Mouse (Mus musculus): Measurements from ENCODE around the gene Usf3. TPM values are rescaled to one million over a fixed set of nuclear protein-coding genes. Genes with fewer than 3 reads are reported as not detected.

The Usf3 gene
- polyA plus RNA-seq, 1 experiment from 2014 or later, result 2.0 TPM

DNA sequence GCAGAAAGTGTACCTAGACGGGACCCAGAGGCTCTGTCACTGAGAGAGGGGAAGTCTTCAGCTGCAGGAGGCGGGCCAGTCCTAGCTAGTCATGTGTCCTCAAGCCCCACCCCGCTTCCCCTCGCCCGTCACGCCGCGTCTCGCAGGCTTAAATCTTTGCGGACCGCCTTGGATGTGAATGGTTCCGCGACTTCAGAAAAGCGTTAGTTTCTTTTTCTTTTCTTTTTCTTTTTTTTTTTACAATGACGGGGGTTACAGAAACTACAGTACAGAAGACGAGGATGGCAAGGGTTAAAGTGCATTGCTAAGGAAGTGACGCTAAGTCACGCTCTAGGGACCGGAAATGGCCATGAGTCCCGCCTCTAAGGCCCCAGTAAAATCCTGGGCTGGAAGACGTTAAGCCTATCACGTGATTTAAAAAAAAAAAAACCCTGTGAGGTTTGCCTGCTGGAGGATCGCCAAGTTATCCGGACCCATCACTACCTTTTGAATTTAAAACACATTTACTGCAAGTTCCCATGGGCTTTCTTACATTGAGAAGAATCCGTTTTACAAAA is 34.0 kb upstream of the Usf3 start:
- Histone ChIP-seq H3K4me2 (ENCODE audit: low read length) (peak overlapping the region; percentile 97), H3K27me3 (ENCODE audit: control insufficient read depth, insufficient read depth, low read depth, low read length) (no peaks in the 10 kb centered on the region), H3K9me3 (replicated peaks; ENCODE audit: control insufficient read depth, low read length, poor library complexity, severe bottlenecking) (no peaks in the 10 kb centered on the region), H3K4me3 (ENCODE audit: low read depth, low read length) (peak overlapping the region; percentile 99), H3K36me3 (ENCODE audit: control insufficient read depth, insufficient read depth, low read length) (no peaks in the 10 kb centered on the region), H3K27ac (ENCODE audit: low read length) (peak overlapping the region; percentile 98), H3K9ac (ENCODE audit: low read depth, low read length) (peak overlapping the region; percentile 94), H3K4me1 (ENCODE audit: control insufficient read depth, insufficient read depth, low read length) (peaks cover 23% of the 10 kb centered on the region)
- WGBS, result under 1% methylated on average over 25 of the region's 25 CpGs
- peak; percentile 93 for ATAC-seq

DNA sequence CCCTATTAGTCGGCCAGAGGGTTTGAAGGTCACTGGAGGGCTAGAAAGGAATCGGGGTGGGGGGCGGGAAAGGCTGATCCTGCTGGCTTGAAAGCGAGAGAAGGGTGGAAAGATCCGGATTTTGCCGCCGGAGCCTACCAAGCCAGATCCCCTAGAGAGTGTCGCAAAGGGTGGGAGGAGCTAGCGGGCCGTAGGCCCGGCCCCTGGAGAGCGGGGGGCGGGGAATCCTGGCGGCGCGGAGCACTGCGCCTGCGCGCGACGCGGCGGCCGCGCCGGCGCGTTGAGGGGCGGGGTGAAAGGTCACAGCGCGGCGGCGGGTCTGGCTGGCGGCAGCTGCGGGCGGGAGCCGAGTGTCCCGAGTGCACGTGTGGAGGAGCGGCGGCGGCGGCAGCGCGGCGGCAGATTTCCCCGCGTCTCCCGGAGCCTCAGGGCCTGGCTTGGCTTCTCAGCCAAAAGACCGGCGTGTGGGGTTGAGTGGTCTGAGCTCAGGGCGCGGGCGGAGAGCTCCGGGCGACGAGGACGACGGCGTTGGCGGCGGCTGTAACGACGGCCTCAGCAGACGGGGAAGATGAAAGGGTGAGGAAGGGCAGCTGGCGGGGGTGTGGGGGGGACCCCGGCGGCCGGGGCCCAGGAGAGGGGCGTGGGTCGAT is 33.4 kb upstream of the Usf3 start, which contains the start of the genes Atp6v1a and Naa50:
Gene Atp6v1a (minus strand): TSS at position 170 of the 650 bp plus-strand sequence.
Gene Naa50 (plus strand): TSS at position 295 of the 650 bp plus-strand sequence.
- Histone ChIP-seq H3K4me1 (ENCODE audit: control insufficient read depth, insufficient read depth, low read length) (peaks cover 23% of the 10 kb centered on the region), H3K4me2 (ENCODE audit: low read length) (peak within 1 kb of the TSS; percentile 97), H3K27me3 (ENCODE audit: control insufficient read depth, insufficient read depth, low read depth, low read length) (no peaks in the 10 kb centered on the region), H3K27ac (ENCODE audit: low read length) (peak within 1 kb of the TSS; percentile 98), H3K9me3 (replicated peaks; ENCODE audit: control insufficient read depth, low read length, poor library complexity, severe bottlenecking) (no peaks in the 10 kb centered on the region), H3K4me3 (ENCODE audit: low read depth, low read length) (peak within 1 kb of the TSS; percentile 99), H3K9ac (ENCODE audit: low read depth, low read length) (peak within 1 kb of the TSS; percentile 94), H3K36me3 (ENCODE audit: control insufficient read depth, insufficient read depth, low read length) (no peaks in the 10 kb centered on the region)
- under 1% methylated on average over 66 of the region's 71 CpGs for WGBS
- ATAC-seq, result peak; percentile 86

DNA sequence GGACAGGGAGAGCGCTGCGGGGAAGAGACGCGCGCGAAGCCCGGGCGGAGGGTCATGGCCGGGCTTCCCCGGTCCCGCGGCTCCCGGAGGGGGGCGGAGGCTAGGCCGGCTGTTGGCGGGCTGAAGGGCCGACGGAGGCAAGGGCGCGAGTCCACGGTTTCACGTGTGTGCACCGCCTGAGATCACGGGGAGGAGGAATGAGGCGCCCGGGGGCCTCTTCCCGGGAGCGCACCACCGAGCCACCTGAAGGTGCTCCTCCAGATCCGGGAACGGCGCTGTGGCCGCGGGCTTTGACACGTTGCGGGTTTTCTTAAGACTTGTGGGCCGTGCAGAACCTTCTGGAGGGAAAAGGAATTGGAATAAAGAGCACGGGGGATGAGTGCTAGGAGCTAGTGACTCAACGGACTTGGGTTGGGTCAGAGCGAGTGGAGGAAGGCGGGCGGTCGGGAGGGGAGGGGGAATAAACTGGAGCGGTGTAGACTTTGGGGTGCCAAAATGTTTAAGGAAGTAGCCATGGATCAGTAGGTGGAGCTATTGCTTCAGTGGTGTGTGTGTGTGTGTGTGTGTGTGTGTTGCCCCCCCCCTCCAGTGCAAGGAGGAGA is 32.8 kb upstream of the Usf3 start:
- Histone ChIP-seq H3K4me3 (ENCODE audit: low read depth, low read length) (peak overlapping the region; percentile 99), H3K9ac (ENCODE audit: low read depth, low read length) (peak overlapping the region; percentile 92), H3K4me1 (ENCODE audit: control insufficient read depth, insufficient read depth, low read length) (peaks cover 23% of the 10 kb centered on the region), H3K9me3 (replicated peaks; ENCODE audit: control insufficient read depth, low read length, poor library complexity, severe bottlenecking) (no peaks in the 10 kb centered on the region), H3K4me2 (ENCODE audit: low read length) (peak overlapping the region; percentile 68), H3K27ac (ENCODE audit: low read length) (peak overlapping the region; percentile 98), H3K36me3 (ENCODE audit: control insufficient read depth, insufficient read depth, low read length) (no peaks in the 10 kb centered on the region), H3K27me3 (ENCODE audit: control insufficient read depth, insufficient read depth, low read depth, low read length) (no peaks in the 10 kb centered on the region)
- WGBS, result under 1% methylated on average over 40 of the region's 44 CpGs
- ATAC-seq, result peak; percentile 33

DNA sequence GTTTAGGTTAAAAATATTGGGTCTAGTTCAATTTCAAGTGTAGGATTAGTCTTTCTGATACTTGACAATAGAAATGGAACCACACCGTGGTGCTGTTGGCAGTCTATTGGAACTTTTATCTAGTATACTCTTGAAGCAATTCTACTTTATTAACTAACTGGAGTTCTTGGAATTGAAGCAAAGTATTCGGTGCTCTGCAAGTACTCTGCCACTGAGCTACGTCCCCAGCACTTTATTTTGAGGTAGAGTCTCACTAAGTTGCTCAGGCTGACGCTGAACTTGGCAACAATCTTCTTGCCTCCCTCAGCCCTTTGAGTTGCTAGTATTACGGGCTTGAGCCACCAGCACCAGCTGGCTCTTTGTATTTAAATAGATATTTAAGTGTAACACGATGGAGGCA is 31.6 kb upstream of the Usf3 start:
- no peaks in the 10 kb centered on the region for H3K36me3 ChIP-seq (ENCODE audit: control insufficient read depth, insufficient read depth, low read length)
- H3K4me1 ChIP-seq (ENCODE audit: control insufficient read depth, insufficient read depth, low read length), result peaks cover 23% of the 10 kb centered on the region
- no peaks in the 10 kb centered on the region for H3K9me3 ChIP-seq (replicated peaks; ENCODE audit: control insufficient read depth, low read length, poor library complexity, severe bottlenecking)
- no peak overlapping the region for H3K9ac ChIP-seq (ENCODE audit: low read depth, low read length)
- no peak overlapping the region for H3K27ac ChIP-seq (ENCODE audit: low read length)
- 41% methylated on average over 6 of the region's 6 CpGs for WGBS
- no peak overlapping the region for H3K4me3 ChIP-seq (ENCODE audit: low read depth, low read length)
- H3K27me3 ChIP-seq (ENCODE audit: control insufficient read depth, insufficient read depth, low read depth, low read length), result no peaks in the 10 kb centered on the region
- no peak for ATAC-seq
- peak overlapping the region; percentile 30; the same call in 1 of the 2 replicates for H3K4me2 ChIP-seq (ENCODE audit: low read length)

DNA sequence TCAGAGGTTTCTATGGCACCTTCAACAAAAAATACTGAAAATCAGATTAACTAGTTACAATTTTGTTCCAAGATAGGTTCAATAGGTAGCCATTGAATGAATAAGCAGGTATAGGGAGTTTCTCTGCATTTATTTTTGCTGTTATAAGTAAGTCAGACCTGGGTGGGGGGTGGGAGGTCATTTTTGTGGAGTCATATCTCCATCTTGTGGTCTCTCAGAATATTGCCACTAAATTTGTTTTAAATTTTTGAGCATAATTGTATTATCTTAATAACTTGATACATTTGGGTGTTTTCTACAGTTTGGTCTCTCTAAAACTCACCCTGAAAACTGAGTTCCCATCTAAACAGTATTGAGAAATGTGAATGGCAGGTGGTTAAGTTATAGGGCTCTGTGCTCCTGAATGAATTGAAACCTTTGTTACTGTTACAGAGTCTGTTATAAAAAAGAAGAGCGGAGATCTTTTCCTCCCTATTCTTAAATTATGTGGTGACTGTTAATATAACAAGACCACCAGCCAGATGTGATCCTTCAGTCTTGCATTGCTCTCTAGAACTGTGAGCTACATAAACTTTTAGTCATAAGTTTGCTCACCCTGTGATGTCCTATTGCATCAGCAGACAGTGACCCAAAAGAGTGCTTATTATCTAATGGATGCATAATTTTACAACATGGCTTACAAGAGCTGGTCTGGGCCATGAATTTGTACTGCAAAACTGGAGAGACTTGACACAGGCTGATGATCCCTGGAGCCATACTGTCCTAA is 23.9 kb upstream of the Usf3 start:
- Histone ChIP-seq H3K4me1 (ENCODE audit: control insufficient read depth, insufficient read depth, low read length) (0 out of 2 replicates have a peak, but pooled peaks cover 2% of the 10 kb centered on the region), H3K27me3 (ENCODE audit: control insufficient read depth, insufficient read depth, low read depth, low read length) (no peaks in the 10 kb centered on the region), H3K9me3 (replicated peaks; ENCODE audit: control insufficient read depth, low read length, poor library complexity, severe bottlenecking) (no peaks in the 10 kb centered on the region), H3K4me3 (ENCODE audit: low read depth, low read length) (no peak overlapping the region), H3K36me3 (ENCODE audit: control insufficient read depth, insufficient read depth, low read length) (no peaks in the 10 kb centered on the region), H3K4me2 (ENCODE audit: low read length) (no peak overlapping the region), H3K9ac (ENCODE audit: low read depth, low read length) (no peak overlapping the region), H3K27ac (ENCODE audit: low read length) (no peak overlapping the region)
- 100% methylated on average over 1 of the region's 1 CpGs for WGBS
- no peak for ATAC-seq

DNA sequence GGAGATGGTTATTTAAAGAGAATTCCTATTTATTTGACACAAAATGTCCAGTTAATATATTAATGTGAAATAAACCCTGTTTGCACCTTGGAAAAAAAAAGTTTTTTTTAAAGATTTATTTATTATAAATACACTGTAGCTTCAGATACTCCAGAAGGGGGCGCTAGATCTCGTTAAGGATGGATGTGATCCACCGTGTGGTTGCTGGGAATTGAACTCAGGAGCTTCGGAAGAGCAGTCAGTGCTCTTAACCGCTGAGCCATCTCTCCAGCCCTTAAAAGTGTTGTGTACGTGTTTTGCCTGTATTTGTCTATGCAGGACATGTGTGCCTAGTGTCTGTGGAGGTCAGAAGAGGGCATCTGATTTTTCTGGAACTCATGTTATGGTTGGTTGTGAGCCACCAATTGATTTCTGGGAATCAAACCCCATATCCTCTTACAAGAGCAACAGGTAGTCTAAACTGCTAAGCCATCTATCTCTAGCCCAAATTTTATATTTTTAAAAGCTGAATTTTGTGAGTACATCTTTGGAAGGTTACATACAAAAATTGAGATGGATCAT is 18.5 kb upstream of the Usf3 start:
- H3K9me3 ChIP-seq (replicated peaks; ENCODE audit: control insufficient read depth, low read length, poor library complexity, severe bottlenecking), result no peaks in the 10 kb centered on the region
- H3K27me3 ChIP-seq (ENCODE audit: control insufficient read depth, insufficient read depth, low read depth, low read length), result no peaks in the 10 kb centered on the region
- no peak overlapping the region for H3K9ac ChIP-seq (ENCODE audit: low read depth, low read length)
- no peaks in the 10 kb centered on the region for H3K36me3 ChIP-seq (ENCODE audit: control insufficient read depth, insufficient read depth, low read length)
- H3K4me2 ChIP-seq (ENCODE audit: low read length), result no peak overlapping the region
- ATAC-seq, result no peak
- H3K4me1 ChIP-seq (ENCODE audit: control insufficient read depth, insufficient read depth, low read length), result no peaks in the 10 kb centered on the region
- 70% methylated on average over 6 of the region's 6 CpGs for WGBS
- no peak overlapping the region for H3K27ac ChIP-seq (ENCODE audit: low read length)
- H3K4me3 ChIP-seq (ENCODE audit: low read depth, low read length), result no peak overlapping the region

DNA sequence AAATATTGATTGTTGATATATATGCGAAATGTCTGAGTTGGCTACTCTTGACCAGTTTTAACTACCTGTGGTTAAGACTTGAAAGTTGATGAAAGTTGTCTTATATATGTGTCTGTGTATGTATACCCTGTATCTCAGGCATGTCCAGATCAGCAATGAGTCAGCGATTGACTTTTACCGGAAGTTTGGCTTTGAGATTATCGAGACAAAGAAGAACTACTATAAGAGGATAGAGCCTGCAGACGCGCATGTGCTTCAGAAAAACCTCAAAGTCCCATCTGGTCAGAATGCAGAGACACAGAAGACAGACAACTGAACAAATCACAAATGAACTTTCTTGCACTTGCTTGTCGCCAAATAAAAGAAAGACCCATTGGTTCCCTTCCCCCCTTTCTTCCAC is 13.7 kb upstream of the Usf3 start:
- H3K4me1 ChIP-seq (ENCODE audit: control insufficient read depth, insufficient read depth, low read length), result no peaks in the 10 kb centered on the region
- H3K27ac ChIP-seq (ENCODE audit: low read length), result no peak overlapping the region
- WGBS, result 93% methylated on average over 7 of the region's 7 CpGs
- no peak overlapping the region for H3K9ac ChIP-seq (ENCODE audit: low read depth, low read length)
- no peak overlapping the region for H3K4me3 ChIP-seq (ENCODE audit: low read depth, low read length)
- ATAC-seq, result no peak
- H3K27me3 ChIP-seq (ENCODE audit: control insufficient read depth, insufficient read depth, low read depth, low read length), result no peaks in the 10 kb centered on the region
- H3K4me2 ChIP-seq (ENCODE audit: low read length), result no peak overlapping the region
- H3K36me3 ChIP-seq (ENCODE audit: control insufficient read depth, insufficient read depth, low read length), result 0 out of 2 replicates have a peak, but pooled peaks cover 3% of the 10 kb centered on the region
- no peaks in the 10 kb centered on the region for H3K9me3 ChIP-seq (replicated peaks; ENCODE audit: control insufficient read depth, low read length, poor library complexity, severe bottlenecking)

DNA sequence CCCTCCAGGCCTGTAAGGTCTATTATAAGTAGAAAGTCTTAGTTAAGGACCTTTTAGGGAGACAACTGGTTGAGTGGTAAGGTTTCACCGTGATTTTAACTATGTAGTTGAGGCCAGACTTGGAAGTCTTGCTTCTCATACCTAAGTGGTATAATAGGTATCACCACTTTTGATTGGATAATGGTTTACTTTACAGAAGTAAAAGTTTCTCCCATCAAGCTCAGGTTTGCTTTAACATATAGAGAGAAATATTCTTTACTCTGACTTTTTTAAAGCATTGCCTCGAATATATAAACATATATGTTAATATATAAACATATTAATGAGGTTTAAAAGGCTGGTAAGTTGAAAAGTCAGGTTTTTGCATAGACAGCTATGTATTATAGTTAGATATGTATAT is 9.2 kb upstream of the Usf3 start:
- Histone ChIP-seq H3K4me3 (ENCODE audit: low read depth, low read length) (no peak overlapping the region), H3K9ac (ENCODE audit: low read depth, low read length) (no peak overlapping the region), H3K4me1 (ENCODE audit: control insufficient read depth, insufficient read depth, low read length) (no peaks in the 10 kb centered on the region), H3K27me3 (ENCODE audit: control insufficient read depth, insufficient read depth, low read depth, low read length) (no peaks in the 10 kb centered on the region; the same call in 1 of the 2 replicates), H3K27ac (ENCODE audit: low read length) (no peak overlapping the region), H3K36me3 (ENCODE audit: control insufficient read depth, insufficient read depth, low read length) (0 out of 2 replicates have a peak, but pooled peaks cover 3% of the 10 kb centered on the region), H3K9me3 (replicated peaks; ENCODE audit: control insufficient read depth, low read length, poor library complexity, severe bottlenecking) (no peaks in the 10 kb centered on the region), H3K4me2 (ENCODE audit: low read length) (no peak overlapping the region)
- ATAC-seq, result no peak
- WGBS, result 91% methylated on average over 2 of the region's 2 CpGs

Measured in midbrain, embryonic 16.5 days (tissue).